Mouse (Mus musculus): ENCODE results near the gene Khsrp. TPM values are rescaled to one million over a fixed set of nuclear protein-coding genes. Genes with fewer than 3 reads are reported as not detected.

Gene Khsrp
- total RNA-seq (2023) = 100 to 1,000 TPM in 1 of 2 experiments, 10 to 100 TPM in 1; 98.9 to 101 TPM

GRCm38 (mm10) chr17:57030931-57031660 lies at the start of gene Khsrp:
Khsrp (minus strand) TSS chr17:57031522.

DNA sequence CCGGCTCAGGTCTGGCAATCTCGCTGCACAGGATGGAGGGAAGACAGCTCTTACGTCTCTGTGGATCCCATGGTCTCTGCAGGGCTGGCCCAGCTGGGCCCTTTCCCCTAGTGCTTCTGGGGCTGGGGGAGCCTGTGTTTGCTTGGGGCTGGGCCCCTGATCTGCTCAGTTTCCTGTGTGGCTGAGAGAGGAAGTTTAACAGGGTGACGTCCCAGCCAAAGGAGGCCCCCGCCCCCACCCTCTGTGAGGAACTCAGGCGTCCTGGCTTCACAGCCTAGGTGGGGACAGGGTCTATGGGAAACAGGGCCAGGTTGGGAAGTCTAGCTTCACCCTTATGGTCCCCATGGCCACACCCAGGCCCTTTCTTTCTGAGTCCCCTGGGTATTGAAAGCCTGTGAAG lies 47.0 kb upstream of the Khsrp start, which contains the start of gene Dennd1c:
Dennd1c (minus strand) TSS at position 179 of the 400 bp plus-strand sequence.

DNA sequence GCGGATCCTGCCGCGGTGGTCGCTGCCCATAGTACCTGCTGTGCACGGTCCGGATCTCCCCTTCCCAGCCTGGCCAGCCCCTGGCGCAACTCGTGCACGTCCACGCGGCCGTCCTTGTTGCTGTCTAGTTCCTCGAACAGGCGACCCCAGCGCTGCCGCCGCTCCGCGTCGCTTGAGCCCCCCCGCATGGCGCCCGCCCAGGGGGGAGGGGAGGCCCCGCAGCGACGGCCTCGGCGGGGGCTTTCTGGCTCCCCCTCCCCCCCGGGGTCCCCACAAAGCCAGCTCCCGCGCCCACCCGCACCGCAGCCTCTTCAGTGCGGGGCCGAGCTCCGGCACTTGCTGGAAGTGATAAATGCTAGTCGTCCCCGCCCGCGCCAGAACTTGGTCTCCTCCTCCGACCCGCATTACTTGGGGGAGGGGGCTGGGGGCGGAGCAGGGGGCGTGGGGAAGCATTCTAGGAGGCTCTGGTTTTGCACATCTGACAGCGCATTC lies 28.2 kb upstream of the Khsrp start, which contains the start of gene Slc25a23:
Slc25a23 (minus strand) TSS at position 378 of the 492 bp plus-strand sequence.

DNA sequence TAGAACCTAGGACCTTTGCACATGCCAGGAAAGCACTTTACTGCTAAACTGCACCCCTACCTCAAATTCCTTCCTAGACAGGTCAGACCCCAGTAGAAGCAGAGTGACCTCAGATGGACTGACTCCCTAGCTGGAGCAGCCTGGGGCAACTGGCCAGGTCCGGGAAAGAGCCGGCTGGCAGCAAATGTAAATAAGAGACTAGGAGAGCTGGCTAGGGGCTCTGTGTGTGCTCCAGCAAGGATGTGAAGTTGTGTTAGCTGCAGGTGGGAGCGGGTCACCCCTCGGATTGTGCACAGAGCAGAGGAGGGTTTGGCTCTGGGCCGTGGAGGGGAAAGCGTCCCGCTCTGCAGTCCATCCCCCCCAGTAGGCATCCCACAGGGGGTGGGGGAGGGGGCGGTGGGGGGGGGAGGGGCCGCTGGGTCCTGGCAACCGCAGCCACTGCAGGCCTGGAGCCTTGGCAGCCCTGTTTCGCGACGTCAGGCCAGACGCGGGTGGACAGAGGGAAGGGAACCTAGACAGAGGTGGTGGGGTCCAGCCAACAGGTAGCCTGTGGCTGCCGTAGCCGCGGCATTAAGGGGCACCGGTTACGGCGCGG lies 27.7 kb upstream of the Khsrp start, which contains the start of gene Crb3:
Crb3 (plus strand) TSS at position 215 of the 595 bp plus-strand sequence.

GRCm38 (mm10) chr17:57041554-57041953 lies 10.2 kb upstream of the Khsrp start, which contains the start of gene Slc25a41:
Slc25a41 (minus strand) TSS chr17:57041654.

DNA sequence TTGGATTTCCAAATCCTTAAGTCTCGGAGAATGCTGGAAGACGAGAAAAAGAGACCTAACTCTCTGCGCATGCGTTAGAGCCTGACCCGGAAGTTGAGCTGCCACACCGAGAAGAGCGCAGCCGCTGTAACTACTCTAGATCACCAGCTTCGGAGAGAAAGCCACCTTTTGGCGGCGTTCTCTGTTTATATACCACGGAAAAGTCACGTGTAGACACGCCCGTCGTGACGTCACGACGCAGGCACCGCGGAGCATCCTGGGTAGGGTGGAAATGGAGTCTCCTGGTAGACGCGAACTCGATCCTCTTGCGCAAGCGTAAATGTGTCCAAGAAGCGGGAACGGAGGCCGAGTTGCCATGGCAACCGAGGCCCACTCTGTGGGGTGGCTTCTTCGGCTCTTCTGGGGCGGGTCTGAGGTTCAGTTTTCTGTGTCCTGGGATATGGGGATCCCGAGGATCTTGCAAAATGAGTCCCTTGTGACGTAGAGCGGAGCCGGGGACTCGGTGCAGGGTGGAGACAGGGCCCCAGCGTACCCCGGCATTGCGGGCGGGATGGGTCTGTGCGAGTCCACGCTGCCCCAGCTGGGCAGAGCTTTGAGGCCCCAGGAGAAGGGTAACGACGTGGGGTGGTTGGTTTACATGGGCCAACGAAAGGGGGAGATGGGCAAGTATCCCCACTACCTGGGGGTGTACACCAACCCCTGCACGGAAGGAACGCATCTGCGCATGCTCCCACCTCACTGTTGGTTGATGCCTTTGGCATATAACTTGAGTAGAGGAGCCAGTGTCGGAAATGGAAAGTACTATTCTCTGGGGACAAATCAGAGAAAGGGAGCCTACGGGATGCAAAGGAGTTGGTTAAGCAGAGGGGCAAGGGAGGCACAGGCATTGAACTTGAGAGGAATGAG lies 19.8 kb downstream of the Khsrp start, which contains the start of the genes Gtf2f1 and Gm17949:
Gtf2f1 (minus strand) TSS at position 53 of the 906 bp plus-strand sequence.
Gm17949 (plus strand) TSS at position 234 of the 906 bp plus-strand sequence.

GRCm38 (mm10) chr17:56999968-57000609 lies 31.2 kb downstream of the Khsrp start, which contains the start of gene Pspn:
Pspn (minus strand) TSS chr17:57000018.

DNA sequence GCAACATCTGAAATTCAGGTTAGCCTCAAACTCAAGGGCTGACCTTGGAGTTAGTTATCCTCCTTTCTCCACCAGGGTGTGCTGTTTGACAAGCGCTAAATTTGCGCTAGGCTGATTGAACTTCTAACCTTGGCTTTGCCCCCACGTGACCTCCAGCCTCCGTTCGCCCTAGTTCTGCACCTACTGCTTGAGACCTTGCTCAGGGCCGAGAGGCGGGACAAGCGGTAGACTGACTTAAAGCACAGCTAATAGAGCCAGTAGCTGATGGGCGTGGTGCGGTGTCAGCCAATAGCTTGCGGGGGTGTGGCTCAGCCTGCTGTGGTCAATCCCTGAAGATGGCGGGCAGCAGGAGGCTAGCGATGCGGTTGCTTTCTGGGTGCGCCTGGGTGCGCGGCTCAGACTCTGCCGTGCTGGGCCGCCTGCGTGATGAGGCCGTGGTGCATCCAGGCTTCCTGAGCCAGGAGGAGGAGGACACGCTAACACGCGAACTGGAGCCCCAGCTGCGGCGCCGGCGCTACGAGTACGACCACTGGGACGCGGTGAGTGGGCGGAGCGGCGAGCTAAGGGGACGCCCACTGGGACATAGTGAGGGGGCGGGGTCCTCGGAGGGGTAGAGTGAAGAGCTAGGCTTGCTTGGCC lies 34.2 kb downstream of the Khsrp start, which contains the start of gene Alkbh7:
Alkbh7 (plus strand) TSS at position 311 of the 639 bp plus-strand sequence.

DNA sequence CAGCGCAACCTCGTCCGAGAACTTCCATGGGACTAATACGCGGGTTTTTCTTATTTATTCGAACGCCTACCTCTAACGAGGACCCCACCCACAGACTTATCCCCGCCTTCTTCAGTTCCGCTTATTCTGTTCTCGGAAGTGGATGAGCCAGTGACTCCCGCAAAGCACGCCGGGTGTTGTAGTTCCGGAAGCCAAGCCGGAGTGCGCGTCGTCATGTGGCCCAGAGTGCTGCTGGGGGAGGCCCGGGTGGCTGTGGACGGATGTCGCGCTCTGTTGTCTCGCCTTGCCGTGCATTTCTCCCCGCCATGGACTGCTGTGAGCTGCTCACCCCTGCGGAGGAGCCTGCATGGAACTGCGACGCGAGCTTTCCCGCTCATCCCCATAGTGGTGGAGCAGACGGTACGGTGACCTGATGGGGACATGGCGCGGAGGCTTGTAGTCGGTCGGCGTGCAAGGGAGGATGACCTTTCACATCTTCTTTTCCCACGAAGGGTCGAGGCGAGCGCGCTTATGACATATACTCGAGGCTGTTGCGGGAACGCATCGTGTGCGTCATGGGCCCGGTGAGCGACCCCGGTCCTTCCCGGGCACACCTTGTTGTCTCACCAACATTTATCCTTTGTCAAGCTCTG lies 41.1 kb downstream of the Khsrp start, which contains the start of gene Clpp:
Clpp (plus strand) TSS at position 191 of the 632 bp plus-strand sequence.

DNA sequence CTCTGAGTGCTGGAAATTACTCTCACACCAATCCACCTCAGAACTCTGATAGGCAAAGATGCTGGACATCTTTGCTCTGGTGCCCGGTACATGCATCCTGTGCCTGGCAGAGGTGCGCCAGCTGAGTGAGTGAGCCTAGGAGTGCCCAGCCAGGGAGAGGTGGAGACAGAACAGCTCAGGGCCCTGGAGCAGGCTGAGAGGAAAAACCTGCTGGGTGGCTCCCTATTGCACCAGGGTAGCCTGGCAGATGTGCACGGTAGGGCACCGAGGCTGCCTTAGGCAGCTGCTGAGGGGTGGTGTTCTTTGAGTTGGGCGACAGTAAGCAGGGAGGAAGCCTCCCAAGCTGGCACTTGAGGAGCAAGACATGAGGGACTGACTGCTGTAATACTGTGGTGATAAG lies 49.3 kb downstream of the Khsrp start, which contains the start of gene Acer1:
Acer1 (minus strand) TSS at position 114 of the 400 bp plus-strand sequence.

Other genes with a start within 250 kb of the Khsrp start
- gene Rfx2, start 200.5 kb downstream of the Khsrp start, total RNA-seq (2023) = 10 to 100 TPM; 71.8 to 73.4 TPM
- not detected for gene Acsbg2, start 157.1 kb downstream of the Khsrp start, total RNA-seq (2023)
- under 1 TPM in 1 of 2 experiments, not detected in 1; 0.24 TPM for gene 1700061G19Rik, start 156.0 kb downstream of the Khsrp start, total RNA-seq (2023)
- gene Mllt1, start 96.1 kb downstream of the Khsrp start, total RNA-seq (2023) = 10 to 100 TPM; 27.3 to 28.0 TPM
- not detected for gene Acer1, start 49.4 kb downstream of the Khsrp start, total RNA-seq (2023)
- gene Clpp, start 41.2 kb downstream of the Khsrp start, total RNA-seq (2023) = 10 to 100 TPM; 12.6 to 19.9 TPM
- 10 to 100 TPM; 11.1 to 12.4 TPM for gene Alkbh7, start 34.2 kb downstream of the Khsrp start, total RNA-seq (2023)
- gene Pspn, start 31.5 kb downstream of the Khsrp start, total RNA-seq (2023) = 1 to 10 TPM in 1 of 2 experiments, not detected in 1; 1.6 TPM
- 10 to 100 TPM; 46.9 to 54.3 TPM for gene Gtf2f1, start 20.2 kb downstream of the Khsrp start, total RNA-seq (2023)
- not detected for gene Gm17949, start 20.1 kb downstream of the Khsrp start, total RNA-seq (2023)
- not detected for gene Slc25a41, start 10.1 kb upstream of the Khsrp start, total RNA-seq (2023)
- not detected for gene Crb3, start 27.6 kb upstream of the Khsrp start, total RNA-seq (2023)
- 1 to 10 TPM; 4.1 to 5.2 TPM for gene Slc25a23, start 28.3 kb upstream of the Khsrp start, total RNA-seq (2023)
- gene Dennd1c, start 47.0 kb upstream of the Khsrp start, total RNA-seq (2023) = 100 to 1,000 TPM; 114 to 120 TPM
- not detected for gene Tubb4a, start 56.3 kb upstream of the Khsrp start, total RNA-seq (2023)
- 10 to 100 TPM; 15.9 to 16.5 TPM for gene Tnfsf9, start 73.8 kb upstream of the Khsrp start, total RNA-seq (2023)
- not detected for gene Cd70, start 118.3 kb upstream of the Khsrp start, total RNA-seq (2023)
- gene Tnfsf14, start 162.7 kb upstream of the Khsrp start, total RNA-seq (2023) = 1 to 10 TPM; 7.6 to 8.0 TPM
- gene C3, start 196.6 kb upstream of the Khsrp start, total RNA-seq (2023) = 100 to 1,000 TPM; 192 to 277 TPM
- gene Gpr108, start 216.9 kb upstream of the Khsrp start, total RNA-seq (2023) = 10 to 100 TPM; 68.4 to 72.0 TPM
- gene Trip10, start 217.9 kb upstream of the Khsrp start, total RNA-seq (2023) = 10 to 100 TPM; 13.1 to 15.9 TPM
- 100 to 1,000 TPM; 176 to 191 TPM for gene Vav1, start 247.6 kb upstream of the Khsrp start, total RNA-seq (2023)

Measured in monocyte, adult 59 days (primary cell).